Mouse (Mus musculus) thymus, postnatal 25 days (tissue): ENCODE results near the gene Rdh11.

Experiments
- DNase-seq: peaks from one replicate; pipeline ENCODE4 v3.0.0; 2022

The Rdh11 gene

GRCm38 (mm10) chr12:79138999-79139398, 53.1 kb downstream of the Rdh11 start:
- DNase-seq: no peak

- DNase-seq: no peak
Measured at GRCm38 (mm10) chr12:79136949-79137348, 55.1 kb downstream of the Rdh11 start.

DNA sequence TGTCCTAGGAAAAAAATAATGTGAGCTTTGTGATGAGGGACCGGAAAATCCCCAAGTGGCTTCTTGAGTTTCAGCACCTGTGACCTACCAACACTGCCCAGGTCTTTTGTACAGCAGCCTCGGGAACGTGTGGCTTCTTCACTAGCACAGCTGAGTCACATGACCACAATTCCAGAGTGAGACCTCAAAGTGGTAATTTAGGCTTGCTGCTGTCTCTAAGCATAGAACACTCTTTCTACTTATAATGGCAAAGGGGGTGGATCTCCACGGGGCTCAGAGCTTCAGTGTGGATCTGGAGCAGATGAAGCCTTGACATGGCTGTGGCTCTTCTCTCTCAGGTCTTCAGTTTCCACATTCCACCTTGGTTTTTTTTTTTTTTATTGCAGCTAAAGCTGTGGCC, 57.0 kb downstream of the Rdh11 start:
- no peak for DNase-seq

DNA sequence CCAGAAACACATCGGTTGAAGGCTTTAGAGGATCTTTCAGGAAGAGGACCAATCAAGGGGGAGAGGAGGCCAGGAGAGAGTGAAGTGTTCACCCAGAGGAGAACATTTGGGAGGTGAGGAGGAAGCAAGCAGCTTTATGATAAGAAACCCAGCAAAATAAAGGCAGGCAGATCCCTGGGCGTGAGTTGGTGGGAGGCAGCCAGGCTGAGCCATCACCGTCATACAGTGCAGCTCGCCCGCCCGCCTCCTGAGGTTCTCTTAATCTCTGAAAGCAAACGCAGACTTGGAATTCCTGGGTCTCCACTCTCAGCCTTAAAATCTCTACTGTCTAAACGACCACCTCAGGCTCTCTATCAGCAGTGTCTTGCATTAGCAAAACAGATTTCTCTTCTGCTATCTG, 57.4 kb downstream of the Rdh11 start:
- no peak for DNase-seq

DNA sequence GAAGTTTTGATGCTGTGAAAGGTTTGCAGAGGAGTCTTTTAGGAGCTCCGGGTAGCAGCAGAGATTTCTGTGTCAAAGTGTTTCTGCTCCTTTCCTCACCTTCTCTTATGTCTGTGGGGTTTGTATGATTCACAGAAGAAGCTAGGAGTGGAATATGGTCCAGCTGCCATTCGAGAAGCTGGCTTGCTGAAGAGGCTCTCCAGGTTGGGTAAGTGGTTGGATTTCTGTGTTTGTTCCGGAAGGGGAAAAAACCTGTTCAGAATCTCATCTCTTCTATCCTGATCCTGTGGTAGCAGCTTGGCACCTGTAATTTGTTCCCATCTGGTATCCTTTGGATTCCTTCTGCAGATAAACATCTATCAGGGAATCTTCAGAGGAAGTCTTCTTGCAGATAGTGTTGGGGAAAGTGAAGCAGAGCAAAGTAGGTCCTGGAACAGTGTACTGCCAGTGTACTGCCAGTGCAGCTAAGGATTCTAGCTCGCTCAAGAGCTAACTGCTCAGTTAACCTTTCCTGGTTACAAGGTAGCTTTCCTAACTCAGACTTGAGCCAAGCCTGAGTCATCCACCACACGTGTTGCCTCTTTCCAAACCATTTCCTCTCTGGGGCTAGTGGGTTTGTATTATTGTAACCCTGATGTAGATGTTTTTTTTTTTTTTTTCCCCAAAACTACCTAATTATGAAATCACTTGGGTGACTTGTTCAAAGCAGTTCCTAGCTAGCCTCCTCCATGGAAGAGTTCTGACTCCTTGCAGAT, 60.2 kb downstream of the Rdh11 start:
- no peak for DNase-seq

GRCm38 (mm10) chr12:79131178-79131675, 60.9 kb downstream of the Rdh11 start:
- DNase-seq: no peak

GRCm38 (mm10) chr12:79130299-79131177, 61.6 kb downstream of the Rdh11 start, which contains the start of gene Arg2:
Arg2 (plus strand) TSS chr12:79130777.
- DNase-seq: peak; percentile 80
